Mouse (Mus musculus) intestine, postnatal 0 days (tissue): ENCODE data around the gene Neu2. TPM values are rescaled to one million over a fixed set of nuclear protein-coding genes. Genes with fewer than 3 reads are reported as not detected.

Source experiments
- ATAC-seq: fragments of 200-750 bp; cut with Nextera tagmentation; 2 replicates; pipeline ENCODE4 v1.8.0; 2017; ENCODE audit warnings: mild to moderate bottlenecking, moderate TSS enrichment, moderate library complexity
- H3K27ac ChIP-seq: fragments of 300-500 bp; sonication (generic); 2 replicates; pipeline ENCODE4 v1.5.1; 2014; ENCODE audit warnings: mild to moderate bottlenecking, low read depth, low read length, moderate library complexity
- H3K27me3 ChIP-seq: fragments of 300-500 bp; sonication (generic); replicated peaks from 2 replicates; pipeline ENCODE4 v1.6.1; 2014; ENCODE audit warnings: low read length, mixed read lengths; ENCODE audit not compliant: control insufficient read depth, insufficient read depth
- H3K36me3 ChIP-seq: fragments of 300-500 bp; sonication (generic); 2 replicates; pipeline ENCODE4 v1.6.1; 2014; ENCODE audit warnings: mild to moderate bottlenecking, moderate library complexity; ENCODE audit not compliant: control insufficient read depth, insufficient read depth
- H3K4me1 ChIP-seq: fragments of 300-500 bp; sonication (generic); replicated peaks from 2 replicates; pipeline ENCODE4 v1.6.1; 2014; ENCODE audit warnings: antibody characterized with exemption, low read length, mixed read lengths; ENCODE audit not compliant: control insufficient read depth, insufficient read depth
- H3K4me2 ChIP-seq: fragments of 300-500 bp; sonication (generic); replicated peaks from 2 replicates; pipeline ENCODE4 v1.6.1; 2014; ENCODE audit warnings: low read depth, mild to moderate bottlenecking, moderate library complexity
- H3K4me3 ChIP-seq: fragments of 300-500 bp; sonication (generic); 2 replicates; pipeline ENCODE4 v1.5.1; 2014; ENCODE audit warnings: low read depth, low read length
- H3K9ac ChIP-seq: fragments of 300-500 bp; sonication (generic); 2 replicates; pipeline ENCODE4 v1.6.1; 2014; ENCODE audit warnings: mild to moderate bottlenecking, low read depth, low read length
- H3K9me3 ChIP-seq: fragments of 300-500 bp; sonication (generic); 2 replicates; pipeline ENCODE4 v1.6.1; 2016; ENCODE audit warnings: mixed run types; ENCODE audit not compliant: control insufficient read depth
- CTCF ChIP-seq: sonication (generic); IDR thresholded peaks from 2 replicates; pipeline ENCODE4 v1.5.1; 2016; ENCODE audit warnings: low read depth, mild to moderate bottlenecking, control low read depth, antibody characterized with exemption, moderate library complexity
- WGBS: fragments of 180-500 bp; shearing (Covaris S2); extraction: QIAGEN DNeasy Blood & Tissue Kit; methylation state at CpG from one replicate; pipeline ENCODE4 v1.1.7; 2014; 5-methylcytosine and 5-hydroxymethylcytosine counted together
- polyA plus RNA-seq: library from polyadenylated mRNA; unstranded; fragments of >200 nt; fragmentation: Nextera tagmentation; extraction: Ambion mirVana; gene quantifications from 2 replicates; pipeline ENCODE4 v1.2.1, GENCODE M21; 2015

Gene Neu2
- polyA plus RNA-seq, 1 experiment from 2014 or later: 3.3 TPM

DNA sequence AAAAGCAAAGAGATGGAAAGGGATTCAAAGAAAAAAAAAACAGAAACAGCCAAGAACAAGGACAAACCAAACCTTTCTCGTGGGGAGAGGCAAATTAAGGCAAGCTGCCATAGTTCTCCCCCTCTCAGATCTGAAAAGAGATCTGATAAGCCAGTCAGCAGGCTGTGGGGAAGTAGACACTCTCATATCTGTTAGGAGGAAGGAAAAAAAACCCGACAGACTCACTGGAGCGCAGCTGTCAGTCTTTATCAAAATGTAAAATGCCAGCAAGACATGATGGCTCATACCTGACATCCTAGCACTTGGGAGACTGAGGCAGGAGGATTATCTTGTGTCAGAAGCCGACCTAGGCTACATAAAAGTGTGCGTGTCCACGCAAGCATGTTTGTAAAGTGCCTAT, 122.5 kb downstream of the Neu2 start:
- Histone ChIP-seq H3K9me3 (no peaks in the 10 kb centered on the region), H3K27me3 (no peaks in the 10 kb centered on the region), H3K27ac (no peak overlapping the region), H3K36me3 (no peaks in the 10 kb centered on the region), H3K4me3 (no peak overlapping the region), H3K9ac (no peak overlapping the region), H3K4me2 (no peak overlapping the region), H3K4me1 (no peaks in the 10 kb centered on the region)
- 60% methylated on average over 6 of the region's 6 CpGs for WGBS
- ATAC-seq: no peak
- TF ChIP-seq CTCF: no peak

DNA sequence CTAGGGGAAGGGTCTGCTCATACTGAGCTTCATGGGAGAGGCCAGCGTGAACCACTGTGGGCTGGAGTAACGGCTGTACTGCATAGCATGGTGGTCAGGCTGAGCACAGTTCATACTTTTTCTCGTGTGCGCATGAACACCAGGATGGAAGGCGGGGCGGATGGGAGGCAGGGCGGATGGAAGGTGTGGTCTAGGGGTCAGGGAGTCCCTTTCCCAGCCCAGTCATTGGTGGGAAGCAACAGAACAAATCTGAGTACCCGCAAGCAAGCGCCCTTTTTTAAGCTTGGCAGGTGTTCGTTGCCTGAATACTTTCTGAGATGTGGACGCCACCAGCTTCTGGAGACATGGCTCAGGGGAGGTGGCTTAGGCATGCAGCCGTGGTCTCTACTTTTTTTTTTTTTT, 127.0 kb downstream of the Neu2 start:
- Histone ChIP-seq H3K9me3 (no peaks in the 10 kb centered on the region), H3K4me3 (no peak overlapping the region), H3K27me3 (no peaks in the 10 kb centered on the region), H3K4me2 (no peak overlapping the region), H3K4me1 (no peaks in the 10 kb centered on the region), H3K27ac (no peak overlapping the region), H3K36me3 (no peaks in the 10 kb centered on the region), H3K9ac (no peak overlapping the region)
- no peak for TF ChIP-seq CTCF
- 77% methylated on average over 12 of the region's 12 CpGs for WGBS
- no peak for ATAC-seq

DNA sequence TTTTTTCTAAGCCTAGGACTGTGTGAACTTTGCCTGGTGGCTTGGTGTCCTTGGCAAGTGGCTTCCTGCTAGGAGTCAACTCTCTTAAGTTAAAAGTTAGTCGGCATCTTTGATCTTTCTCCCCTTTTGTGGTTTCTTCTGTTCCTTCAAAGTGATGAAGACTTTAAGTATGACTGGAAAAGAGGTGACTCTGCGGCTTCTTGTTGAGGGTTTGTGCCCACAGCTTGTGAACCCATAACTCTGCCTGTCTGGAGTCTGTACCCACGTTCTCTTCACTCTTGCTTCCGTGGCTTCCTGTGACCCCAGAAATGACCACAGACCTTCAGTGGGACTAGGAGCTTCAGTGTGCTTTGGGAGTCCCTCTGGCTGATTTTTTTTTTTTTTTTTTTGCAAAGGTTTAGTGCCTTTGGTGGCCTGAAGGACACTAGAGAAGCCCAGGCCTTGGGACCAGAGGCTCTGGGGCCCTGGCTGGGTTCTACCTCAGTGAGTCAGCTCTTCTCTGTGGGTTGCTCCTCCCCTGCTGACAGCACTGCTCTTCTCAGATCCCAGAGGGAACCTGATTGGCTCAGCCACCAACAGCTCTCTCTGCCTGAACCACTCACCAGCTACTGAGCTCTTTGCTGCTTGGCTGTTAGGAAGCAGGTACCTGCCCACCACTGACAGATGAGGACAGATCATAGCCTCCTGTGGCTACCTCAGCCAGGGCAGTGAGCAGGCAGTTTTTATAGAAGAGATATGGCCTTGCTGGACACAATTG, 127.6 kb downstream of the Neu2 start:
- H3K9me3 ChIP-seq: no peaks in the 10 kb centered on the region
- no peaks in the 10 kb centered on the region for H3K4me1 ChIP-seq
- peak; percentile 85 for ATAC-seq
- H3K4me2 ChIP-seq: no peak overlapping the region
- no peak overlapping the region for H3K27ac ChIP-seq
- no peak overlapping the region for H3K9ac ChIP-seq
- no peak overlapping the region for H3K4me3 ChIP-seq
- no peaks in the 10 kb centered on the region for H3K36me3 ChIP-seq
- H3K27me3 ChIP-seq: no peaks in the 10 kb centered on the region
- TF ChIP-seq CTCF: no peak
- WGBS: 80% methylated on average over 4 of the region's 4 CpGs

DNA sequence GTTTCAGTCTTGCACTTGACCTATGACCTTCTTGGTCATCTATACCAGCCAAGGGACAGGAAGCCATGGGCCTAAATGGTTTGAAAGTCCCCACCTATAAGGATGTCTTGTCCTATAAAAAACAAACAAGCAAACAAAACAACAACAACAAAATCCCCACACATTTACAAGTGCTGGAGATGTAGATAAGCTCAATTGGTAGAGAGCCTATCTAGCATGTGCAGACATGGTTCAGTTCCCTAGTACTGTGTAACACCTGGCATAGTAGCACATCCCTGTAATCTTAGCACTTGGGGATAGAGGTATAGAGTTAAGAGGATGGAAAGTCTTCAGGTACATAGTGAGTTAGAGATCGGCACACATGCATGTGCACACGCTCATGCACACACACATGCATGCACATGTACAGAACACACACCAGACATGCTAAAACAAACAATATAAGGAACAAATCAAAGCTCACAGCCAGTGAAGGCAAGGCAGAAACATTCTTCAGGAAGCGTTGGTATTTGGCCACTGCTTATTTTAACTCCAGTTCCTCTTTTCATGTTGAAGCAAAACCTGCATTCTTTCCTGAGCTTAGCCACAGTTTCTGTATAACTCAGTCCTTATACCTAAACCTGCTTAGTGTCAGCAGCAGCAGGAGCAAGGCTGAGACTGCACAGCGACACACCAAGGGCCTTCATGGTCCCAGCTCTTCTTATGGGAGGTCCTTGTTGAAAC, 128.3 kb downstream of the Neu2 start:
- no peak for TF ChIP-seq CTCF
- Histone ChIP-seq H3K4me3 (no peak overlapping the region), H3K9me3 (no peaks in the 10 kb centered on the region), H3K27me3 (no peaks in the 10 kb centered on the region), H3K9ac (no peak overlapping the region), H3K36me3 (no peaks in the 10 kb centered on the region), H3K4me1 (no peaks in the 10 kb centered on the region), H3K4me2 (no peak overlapping the region), H3K27ac (no peak overlapping the region)
- ATAC-seq: no peak
- 77% methylated on average over 4 of the region's 4 CpGs for WGBS

DNA sequence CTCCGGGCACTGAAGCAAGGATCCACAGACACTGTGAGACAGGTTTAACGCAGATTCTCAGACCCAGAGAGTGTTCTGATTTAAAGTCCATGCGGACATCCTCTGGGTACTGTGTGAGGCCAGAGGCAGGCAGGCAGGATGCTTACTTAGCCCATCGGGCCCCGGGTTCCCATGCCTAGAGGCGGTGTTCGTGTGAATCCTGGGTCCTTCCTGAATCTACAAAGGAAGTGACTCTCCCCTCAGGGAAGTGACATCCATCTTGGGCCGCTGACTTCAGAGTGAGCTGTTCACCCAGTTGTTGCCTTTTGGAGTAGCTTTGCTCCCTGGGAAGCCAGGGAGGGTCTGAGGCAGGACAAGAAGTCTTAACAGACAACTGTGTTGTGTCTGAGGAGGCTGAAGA, 130.0 kb downstream of the Neu2 start:
- Histone ChIP-seq H3K9ac (no peak overlapping the region), H3K9me3 (no peaks in the 10 kb centered on the region)

DNA sequence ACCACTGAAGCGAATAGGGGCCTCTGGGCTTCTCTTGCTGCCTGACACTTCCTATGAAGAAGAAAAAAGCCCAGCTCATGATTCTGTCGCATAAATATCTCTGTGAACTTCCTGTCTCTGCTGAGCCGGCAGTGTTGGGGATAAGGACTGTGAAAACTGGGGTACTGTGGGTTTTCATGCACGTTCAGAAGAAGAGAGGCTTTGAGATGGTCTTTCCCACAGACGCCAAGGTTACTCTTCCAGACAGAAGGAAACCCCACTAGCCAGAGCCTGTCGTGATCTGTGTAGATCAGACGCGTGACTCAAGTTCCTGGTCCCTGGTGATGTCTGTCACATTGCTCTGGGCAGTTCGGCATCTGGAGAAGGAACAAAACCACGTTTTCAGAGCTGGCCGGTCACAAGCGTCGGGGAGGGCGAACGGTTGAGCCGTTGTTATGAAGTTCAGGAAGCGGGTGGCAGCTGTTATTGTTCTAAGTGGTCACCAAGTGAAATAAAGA, 130.5 kb downstream of the Neu2 start:
- no peak for TF ChIP-seq CTCF
- WGBS: 71% methylated on average over 17 of the region's 17 CpGs
- H3K4me2 ChIP-seq: no peak overlapping the region
- peak overlapping the region; percentile 21; the same call in 1 of the 2 replicates for H3K27ac ChIP-seq
- H3K4me1 ChIP-seq: no peaks in the 10 kb centered on the region
- ATAC-seq: no peak
- no peaks in the 10 kb centered on the region for H3K9me3 ChIP-seq
- H3K4me3 ChIP-seq: no peak overlapping the region
- no peaks in the 10 kb centered on the region for H3K36me3 ChIP-seq
- no peak overlapping the region for H3K9ac ChIP-seq
- no peaks in the 10 kb centered on the region for H3K27me3 ChIP-seq

More for the DNA sequence above, 130.0 kb downstream of the Neu2 start:
- Histone ChIP-seq H3K27me3 (no peaks in the 10 kb centered on the region), H3K4me3 (no peak overlapping the region), H3K27ac (peak overlapping the region; percentile 21; the same call in 1 of the 2 replicates), H3K4me2 (no peak overlapping the region), H3K36me3 (no peaks in the 10 kb centered on the region), H3K4me1 (no peaks in the 10 kb centered on the region)
- no peak for ATAC-seq
- no peak for TF ChIP-seq CTCF
- 69% methylated on average over 8 of the region's 8 CpGs for WGBS
